Mouse (Mus musculus) right cerebral cortex, postnatal 10 days (tissue): ENCODE measurements at regions not wholly inside any gene's neighbourhood (a gene's known extent, or its start where the extent isn't known, plus 50 kb on each side); places are given as distances from the start of the nearest gene placed in this dataset.
A peak's percentile ranks its signal among the peaks of the same experiment; 100 is the strongest.
"Not testable (repeated sequence)": the region's sequence is repeated elsewhere in the genome, so short reads cannot be mapped to it uniquely, and the experiment has no call there.

Experiments
- DNase-seq, 2 experiments: peaks; one replicate each; pipeline ENCODE4 v3.0.0; 2021; ENCODE audit warnings: low spot score in 2 of 2

- DNase-seq = no peak
These were observed 199.1 kb upstream of the Serp2 start for GRCm38 (mm10) chr14:76755591-76756376.

- no peak for DNase-seq
These were observed 197.0 kb upstream of the Serp2 start for GRCm38 (mm10) chr14:76753734-76754133.

- peak; percentile 51 to 69 for DNase-seq
These were observed 192.5 kb upstream of the Serp2 start for GRCm38 (mm10) chr14:76749178-76749577.

GRCm38 (mm10) chr14:76748711-76749110, 192.0 kb upstream of the Serp2 start:
- DNase-seq = no peak

GRCm38 (mm10) chr14:76747814-76748213, 191.1 kb upstream of the Serp2 start:
- no peak for DNase-seq

- DNase-seq = no peak
These were observed 189.6 kb upstream of the Serp2 start for GRCm38 (mm10) chr14:76746282-76746681.

GRCm38 (mm10) chr14:76744674-76745433, 188.2 kb upstream of the Serp2 start:
- DNase-seq = no peak

- no peak for DNase-seq
These were observed 185.6 kb upstream of the Serp2 start for GRCm38 (mm10) chr14:76742297-76742696.

GRCm38 (mm10) chr14:76739836-76740597, 183.3 kb upstream of the Serp2 start:
- peak; percentile 89 to 91 for DNase-seq

GRCm38 (mm10) chr14:76735997-76736396, 179.3 kb upstream of the Serp2 start:
- DNase-seq = no peak

- no peak for DNase-seq
These were observed 178.4 kb upstream of the Serp2 start for GRCm38 (mm10) chr14:76735107-76735506.

- DNase-seq = no peak
These were observed 176.7 kb upstream of the Serp2 start for GRCm38 (mm10) chr14:76733258-76733823.

- DNase-seq = no peak
These were observed 174.7 kb upstream of the Serp2 start for GRCm38 (mm10) chr14:76731096-76731986.

- DNase-seq = no peak
These were observed 169.2 kb upstream of the Serp2 start for GRCm38 (mm10) chr14:76725844-76726243.

- DNase-seq = not testable (repeated sequence)
These were observed 168.5 kb upstream of the Serp2 start for GRCm38 (mm10) chr14:76725231-76725630.

GRCm38 (mm10) chr14:76724826-76725225, 168.1 kb upstream of the Serp2 start:
- DNase-seq = no peak

- peak; percentile 63 for DNase-seq
These were observed 167.7 kb upstream of the Serp2 start for GRCm38 (mm10) chr14:76724395-76724794.

GRCm38 (mm10) chr14:76723551-76723950, 166.9 kb upstream of the Serp2 start:
- DNase-seq = no peak

- no peak for DNase-seq
These were observed 165.6 kb upstream of the Serp2 start for GRCm38 (mm10) chr14:76722297-76722696.

GRCm38 (mm10) chr14:76721751-76722150, 165.1 kb upstream of the Serp2 start:
- DNase-seq = no peak

GRCm38 (mm10) chr14:76717081-76717480, 160.4 kb upstream of the Serp2 start:
- DNase-seq = no peak
